Mouse (Mus musculus) embryonic facial prominence, embryonic 14.5 days (tissue): ENCODE measurements around the gene Efna3. TPM values are rescaled to one million over a fixed set of nuclear protein-coding genes. Genes with fewer than 3 reads are reported as not detected.

Source experiments
- ATAC-seq: fragments of 200-750 bp; cut with Nextera tagmentation; 2 replicates; pipeline ENCODE4 v1.8.0; 2017; ENCODE audit warnings: low read depth, moderate number of reproducible peaks, moderate TSS enrichment
- DNase-seq: peaks from one replicate; pipeline ENCODE4 v3.0.0-alpha.2; 2015; ENCODE audit warnings: low spot score
- H3K27ac ChIP-seq: fragments of 300-500 bp; sonication (generic); replicated peaks from 2 replicates; pipeline ENCODE4 v1.5.1; 2014; ENCODE audit warnings: low read depth, mild to moderate bottlenecking, low read length, moderate library complexity
- H3K27me3 ChIP-seq: fragments of 300-500 bp; sonication (generic); replicated peaks from 2 replicates; pipeline ENCODE4 v1.6.1; 2014; ENCODE audit warnings: low read length; ENCODE audit not compliant: control insufficient read depth, insufficient read depth
- H3K36me3 ChIP-seq: fragments of 300-500 bp; sonication (generic); 2 replicates; pipeline ENCODE4 v1.6.1; 2014; ENCODE audit warnings: low read length, mixed read lengths; ENCODE audit not compliant: control insufficient read depth, insufficient read depth
- H3K4me1 ChIP-seq: fragments of 300-500 bp; sonication (generic); 2 replicates; pipeline ENCODE4 v1.6.1; 2014; ENCODE audit warnings: antibody characterized with exemption, low read length; ENCODE audit not compliant: control insufficient read depth, insufficient read depth
- H3K4me2 ChIP-seq: fragments of 300-500 bp; sonication (generic); 2 replicates; pipeline ENCODE4 v1.6.1; 2014; ENCODE audit warnings: low read depth, mild to moderate bottlenecking, low read length, moderate library complexity, mixed read lengths
- H3K4me3 ChIP-seq: fragments of 300-500 bp; sonication (generic); 2 replicates; pipeline ENCODE4 v1.5.1; 2014; ENCODE audit warnings: low read depth, mild to moderate bottlenecking, low read length
- H3K9ac ChIP-seq: fragments of 300-500 bp; sonication (generic); 2 replicates; pipeline ENCODE4 v1.6.1; 2014; ENCODE audit warnings: low read depth, mild to moderate bottlenecking, low read length, moderate library complexity, mixed read lengths
- H3K9me3 ChIP-seq: fragments of 300-500 bp; sonication (generic); 2 replicates; pipeline ENCODE4 v1.6.1; 2016; ENCODE audit warnings: low read length; ENCODE audit not compliant: control insufficient read depth
- WGBS: fragments of 180-500 bp; shearing (Covaris S2); extraction: QIAGEN DNeasy Blood & Tissue Kit; methylation state at CpG from one replicate; pipeline ENCODE4 v1.1.7; 2014; 5-methylcytosine and 5-hydroxymethylcytosine counted together
- polyA plus RNA-seq: library from polyadenylated mRNA; unstranded; fragments of >200 nt; fragmentation: Nextera tagmentation; extraction: Ambion mirVana; gene quantifications from 2 replicates; pipeline ENCODE4 v1.2.1, GENCODE M21; 2014

Gene Efna3
- polyA plus RNA-seq, 1 experiment from 2014 or later: 18.7 TPM

DNA sequence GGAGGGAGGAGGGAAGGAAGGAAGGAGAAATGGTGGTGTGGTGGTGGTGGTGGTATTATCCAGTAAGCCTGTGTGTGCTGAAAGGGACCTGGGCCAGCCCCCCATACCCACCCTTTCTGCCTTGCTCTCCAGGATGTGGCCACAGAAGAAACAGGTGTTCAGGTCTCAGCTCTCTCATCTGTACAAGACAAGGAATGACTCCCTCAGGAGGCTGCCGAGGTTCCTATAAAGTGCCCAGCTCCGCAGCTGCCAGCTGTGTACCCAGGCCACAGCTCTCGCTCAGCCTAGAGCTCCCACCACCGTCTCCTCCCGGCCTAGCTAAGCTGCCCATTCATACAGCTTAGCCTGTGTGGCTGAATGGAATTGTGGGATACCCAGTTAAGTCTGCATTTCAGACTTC, 30.5 kb downstream of the Efna3 start:
- H3K4me3 ChIP-seq: no peak overlapping the region
- H3K4me1 ChIP-seq: peaks cover 4% of the 10 kb centered on the region; the same call in 1 of the 2 replicates
- ATAC-seq: no peak
- no peaks in the 10 kb centered on the region for H3K27me3 ChIP-seq
- no peaks in the 10 kb centered on the region for H3K9me3 ChIP-seq
- no peaks in the 10 kb centered on the region for H3K36me3 ChIP-seq
- 70% methylated on average over 5 of the region's 5 CpGs for WGBS
- DNase-seq: no peak
- no peak overlapping the region for H3K4me2 ChIP-seq
- H3K9ac ChIP-seq: no peak overlapping the region
- no peak overlapping the region for H3K27ac ChIP-seq

GRCm38 (mm10) chr3:89291874-89292273, 30.9 kb downstream of the Efna3 start:
- Histone ChIP-seq H3K4me2 (no peak overlapping the region), H3K9ac (no peak overlapping the region), H3K4me3 (no peak overlapping the region), H3K4me1 (peaks cover 5% of the 10 kb centered on the region; the same call in 1 of the 2 replicates), H3K9me3 (no peaks in the 10 kb centered on the region), H3K27me3 (no peaks in the 10 kb centered on the region), H3K36me3 (no peaks in the 10 kb centered on the region), H3K27ac (no peak overlapping the region)
- ATAC-seq: no peak
- WGBS: 65% methylated on average over 10 of the region's 10 CpGs
- no peak for DNase-seq

GRCm38 (mm10) chr3:89288503-89288928, 34.2 kb downstream of the Efna3 start:
- Histone ChIP-seq H3K4me2 (no peak overlapping the region), H3K27me3 (no peaks in the 10 kb centered on the region), H3K9me3 (no peaks in the 10 kb centered on the region), H3K36me3 (no peaks in the 10 kb centered on the region), H3K9ac (peak overlapping the region; percentile 8; the same call in 1 of the 2 replicates), H3K27ac (no peak overlapping the region), H3K4me3 (no peak overlapping the region), H3K4me1 (peaks cover 5% of the 10 kb centered on the region; the same call in 1 of the 2 replicates)
- WGBS: 50% methylated on average over 7 of the region's 7 CpGs
- DNase-seq (no peak), ATAC-seq (no peak)

- 0 out of 2 replicates have a peak, but pooled peaks have one; percentile 26 for ATAC-seq
- no peak for DNase-seq
- no peaks in the 10 kb centered on the region for H3K27me3 ChIP-seq
- no peak overlapping the region for H3K4me2 ChIP-seq
- H3K9me3 ChIP-seq: no peaks in the 10 kb centered on the region
- H3K36me3 ChIP-seq: no peaks in the 10 kb centered on the region
- peaks cover 5% of the 10 kb centered on the region; the same call in 1 of the 2 replicates for H3K4me1 ChIP-seq
- no peak overlapping the region for H3K27ac ChIP-seq
- H3K9ac ChIP-seq: 0 out of 2 replicates have a peak overlapping the region, but pooled peaks have one; percentile 19
- no peak overlapping the region for H3K4me3 ChIP-seq
- WGBS: 35% methylated on average over 5 of the region's 5 CpGs
These were observed 35.5 kb downstream of the Efna3 start for GRCm38 (mm10) chr3:89287286-89287685.

- Histone ChIP-seq H3K36me3 (no peaks in the 10 kb centered on the region), H3K4me1 (peaks cover 13% of the 10 kb centered on the region; the same call in 1 of the 2 replicates), H3K27me3 (0 out of 2 replicates have a peak, but pooled peaks cover 7% of the 10 kb centered on the region), H3K4me3 (no peak overlapping the region), H3K4me2 (no peak overlapping the region), H3K9ac (no peak overlapping the region), H3K27ac (no peak overlapping the region), H3K9me3 (no peaks in the 10 kb centered on the region)
- DNase-seq (no peak), ATAC-seq (no peak)
- 27% methylated on average over 2 of the region's 2 CpGs for WGBS
These were observed 37.2 kb downstream of the Efna3 start for GRCm38 (mm10) chr3:89285526-89285925.

- no peak overlapping the region for H3K4me3 ChIP-seq
- peaks cover 13% of the 10 kb centered on the region; the same call in 1 of the 2 replicates for H3K4me1 ChIP-seq
- ATAC-seq (no peak), DNase-seq (no peak)
- no peak overlapping the region for H3K9ac ChIP-seq
- H3K4me2 ChIP-seq: no peak overlapping the region
- H3K27ac ChIP-seq: no peak overlapping the region
- H3K36me3 ChIP-seq: no peaks in the 10 kb centered on the region
- H3K9me3 ChIP-seq: no peaks in the 10 kb centered on the region
- H3K27me3 ChIP-seq: 0 out of 2 replicates have a peak, but pooled peaks cover 7% of the 10 kb centered on the region
- 90% methylated on average over 3 of the region's 3 CpGs for WGBS
These were observed 38.5 kb downstream of the Efna3 start for GRCm38 (mm10) chr3:89284261-89284660.

DNA sequence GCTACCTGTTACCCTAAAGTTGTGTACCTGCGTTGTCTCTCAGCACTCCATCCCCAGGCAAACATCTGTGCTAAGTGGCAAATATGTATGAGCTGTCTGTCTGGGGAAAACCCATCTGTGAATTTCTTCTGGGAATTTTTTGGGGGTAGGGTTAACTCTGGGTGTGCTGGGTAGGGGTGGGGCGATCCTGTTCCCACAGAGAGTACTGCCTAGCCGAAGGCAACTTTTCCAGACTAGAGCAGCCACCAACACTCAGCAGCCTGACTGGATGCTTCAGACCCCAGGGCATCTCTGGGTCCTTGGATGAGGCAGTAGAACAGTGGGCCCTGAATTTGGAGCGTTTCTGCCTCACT, 40.5 kb downstream of the Efna3 start:
- Histone ChIP-seq H3K4me2 (no peak overlapping the region; the same call in 1 of the 2 replicates), H3K4me1 (peaks cover 23% of the 10 kb centered on the region), H3K9ac (no peak overlapping the region), H3K4me3 (no peak overlapping the region), H3K36me3 (no peaks in the 10 kb centered on the region), H3K9me3 (no peaks in the 10 kb centered on the region), H3K27ac (no peak overlapping the region), H3K27me3 (0 out of 2 replicates have a peak, but pooled peaks cover 7% of the 10 kb centered on the region)
- ATAC-seq (no peak), DNase-seq (no peak)
- 12% methylated on average over 4 of the region's 4 CpGs for whole genome bisulfite sequencing

DNA sequence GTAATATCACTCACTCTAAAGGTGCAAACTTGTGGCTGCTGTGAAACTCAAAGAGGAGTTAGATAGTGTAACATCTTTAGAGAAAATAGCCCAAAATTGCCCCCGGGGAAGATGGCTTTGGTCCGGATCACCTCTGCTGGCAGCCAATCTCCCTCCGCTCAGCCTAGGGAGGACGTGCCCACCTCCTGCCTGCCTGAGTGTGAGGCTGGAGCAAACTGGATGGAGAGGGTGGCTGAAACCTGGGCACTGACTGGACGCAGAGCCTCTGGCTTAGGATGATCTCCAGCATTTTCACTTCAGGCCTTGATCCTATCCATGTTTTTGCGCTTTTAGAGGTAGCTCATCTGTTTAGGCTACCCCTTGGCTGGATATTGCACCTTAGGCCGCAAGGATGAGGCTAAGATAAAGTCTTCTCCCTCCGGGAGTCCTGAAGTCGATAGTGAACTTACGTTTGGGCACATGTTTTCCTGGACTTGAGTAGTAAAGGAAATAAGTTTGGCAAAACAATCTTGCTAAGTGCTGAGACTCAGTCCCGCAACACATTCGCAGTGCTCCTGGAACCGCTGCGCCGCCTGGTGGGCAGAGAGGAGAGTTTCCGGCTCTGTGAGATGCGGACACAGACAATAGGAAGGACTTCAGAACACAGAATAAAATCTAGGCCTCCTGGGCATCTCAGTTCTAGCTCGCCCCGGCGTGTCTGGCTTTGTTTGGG, 41.0 kb downstream of the Efna3 start:
- Histone ChIP-seq H3K4me3 (peak overlapping the region; percentile 50), H3K4me2 (peak overlapping the region; percentile 80), H3K9ac (peak overlapping the region; percentile 65; the same call in 1 of the 2 replicates), H3K9me3 (no peaks in the 10 kb centered on the region), H3K4me1 (peaks cover 27% of the 10 kb centered on the region), H3K27me3 (0 out of 2 replicates have a peak, but pooled peaks cover 7% of the 10 kb centered on the region), H3K36me3 (no peaks in the 10 kb centered on the region), H3K27ac (peak overlapping the region; percentile 82)
- 15% methylated on average over 20 of the region's 20 CpGs for WGBS
- DNase-seq (peak; percentile 90), ATAC-seq (peak; percentile 17; the same call in 1 of the 2 replicates)
